Mouse (Mus musculus) olfactory bulb, adult 2 months (tissue): Measurements from ENCODE around the gene Galnt17.

Experiments used
- CTCF ChIP-seq: fragments of 200-500 bp; IDR thresholded peaks from 2 replicates; pipeline ENCODE4 v1.5.1; 2012; ENCODE audit warnings: low read depth, mild to moderate bottlenecking, low read length, moderate library complexity; ENCODE audit not compliant: insufficient read depth
- POLR2A ChIP-seq: fragments of 200-500 bp; IDR thresholded peaks from 2 replicates; pipeline ENCODE4 v1.6.1; 2012; ENCODE audit warnings: mild to moderate bottlenecking, low read depth, low read length, moderate library complexity; ENCODE audit not compliant: insufficient read depth

DNA sequence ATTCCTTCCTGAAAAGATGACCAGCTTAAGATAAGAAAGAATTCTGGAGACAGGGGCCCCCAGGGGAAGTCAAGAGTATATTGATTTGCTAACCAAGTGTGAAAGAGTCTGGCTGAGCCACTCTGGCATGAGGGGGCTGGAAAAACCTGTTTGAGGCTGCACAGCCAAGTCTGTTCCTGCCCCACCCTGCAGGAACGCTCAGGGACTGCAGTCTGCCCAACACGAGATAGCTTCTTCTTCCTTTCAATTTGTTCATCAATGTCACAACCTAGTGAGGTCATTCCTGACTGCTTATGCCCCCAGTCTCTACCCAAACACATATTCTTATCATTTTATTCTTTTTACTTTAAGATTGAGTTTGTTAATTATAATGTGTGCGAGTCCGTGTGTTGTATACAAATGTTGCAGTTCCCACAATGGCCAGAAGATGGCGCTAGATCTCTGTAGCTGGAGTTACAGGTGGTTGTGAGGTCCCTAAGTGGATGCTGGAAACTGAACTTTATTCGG, 357.4 kb downstream of the Galnt17 start:
- TF ChIP-seq CTCF (no peak), POLR2A (no peak)
